In genomic region chr1:191312513-191312941, GRCm38 (mm10) we compare ENCODE assay signal across 8 mouse cellular contexts. TPM values are rescaled to one million over a fixed set of nuclear protein-coding genes. Genes with fewer than 3 reads are reported as not detected.
A peak's percentile ranks its signal among the peaks of the same experiment; 100 is the strongest.
DNase-seq lines count a peak whose midpoint lies in the region; ATAC-seq and TF ChIP-seq lines count a peak whose summit lies in the region.

No protein-coding gene starts in this region.

- peak overlapping the region; percentile 42 for H3K9ac ChIP-seq in embryonic facial prominence, embryonic 12.5 days
- H3K9ac ChIP-seq in limb, embryonic 14.5 days (ENCODE audit: low read depth, low read length, severe bottlenecking), result peak overlapping the region; percentile 67
- H3K9ac ChIP-seq in midbrain, embryonic 16.5 days (ENCODE audit: low read depth, low read length), result peak overlapping the region; percentile 39; the same call in 1 of the 2 replicates

- 0 out of 2 replicates have a peak, but pooled peaks cover 5% of the 10 kb centered on the region for H3K4me1 ChIP-seq in embryonic facial prominence, embryonic 12.5 days
- peaks cover 3% of the 10 kb centered on the region; the same call in 1 of the 2 replicates for H3K4me1 ChIP-seq in kidney, adult 2 months (ENCODE audit: control insufficient read depth, insufficient read depth, low read length)
- peaks cover 10% of the 10 kb centered on the region for H3K4me1 ChIP-seq in limb, embryonic 14.5 days (ENCODE audit: control insufficient read depth, insufficient read depth, low read length)
- peaks cover 8% of the 10 kb centered on the region; the same call in 1 of the 2 replicates for H3K4me1 ChIP-seq in midbrain, embryonic 16.5 days (ENCODE audit: control insufficient read depth, insufficient read depth, low read length)
- 0 out of 2 replicates have a peak, but pooled peaks cover 2% of the 10 kb centered on the region for H3K4me1 ChIP-seq in spleen, adult 2 months (ENCODE audit: control insufficient read depth, insufficient read depth, insufficient read length)

- H3K4me2 ChIP-seq in embryonic facial prominence, embryonic 12.5 days (replicated peaks), result peak overlapping the region; percentile 49
- peak overlapping the region; percentile 61 for H3K4me2 ChIP-seq in limb, embryonic 14.5 days (replicated peaks; ENCODE audit: low read depth, low read length, severe bottlenecking)
- H3K4me2 ChIP-seq in midbrain, embryonic 16.5 days (ENCODE audit: low read length), result peak overlapping the region; percentile 53

- TF ChIP-seq CTCF in kidney, adult 2 months (conservative IDR thresholded peaks at IDR 0.05; ENCODE audit: insufficient read depth, insufficient read length, low read depth, low read length), result peak; percentile 85
- TF ChIP-seq CTCF in spleen, adult 2 months (IDR thresholded peaks at IDR 0.05; ENCODE audit: extremely low read depth, insufficient read depth, insufficient read length, insufficient replicate concordance), result peak; percentile 92

- peak overlapping the region; percentile 59 for H3K4me3 ChIP-seq in embryonic facial prominence, embryonic 12.5 days
- H3K4me3 ChIP-seq in kidney, adult 2 months (ENCODE audit: insufficient read depth, low read depth, low read length), result peak overlapping the region; percentile 67
- peak overlapping the region; percentile 59 for H3K4me3 ChIP-seq in limb, embryonic 14.5 days (replicated peaks; ENCODE audit: low read length)
- peak overlapping the region; percentile 39 for H3K4me3 ChIP-seq in midbrain, embryonic 16.5 days (ENCODE audit: low read depth, low read length)
- peak overlapping the region; percentile 90 for H3K4me3 ChIP-seq in spleen, adult 2 months (ENCODE audit: extremely low read depth, insufficient read depth, insufficient read length)

- H3K36me3 ChIP-seq in embryonic facial prominence, embryonic 12.5 days, result peaks cover 4% of the 10 kb centered on the region; the same call in 1 of the 2 replicates
- H3K36me3 ChIP-seq in kidney, adult 2 months (ENCODE audit: control insufficient read depth, insufficient read depth, low read length), result no peaks in the 10 kb centered on the region
- peaks cover 2% of the 10 kb centered on the region; the same call in 1 of the 2 replicates for H3K36me3 ChIP-seq in limb, embryonic 14.5 days (ENCODE audit: control insufficient read depth, insufficient read depth, low read length)
- peaks cover 5% of the 10 kb centered on the region; the same call in 1 of the 2 replicates for H3K36me3 ChIP-seq in midbrain, embryonic 16.5 days (ENCODE audit: control insufficient read depth, insufficient read depth, low read length)
- no peaks in the 10 kb centered on the region for H3K36me3 ChIP-seq in spleen, adult 2 months (ENCODE audit: control insufficient read depth, insufficient read depth, low read length)

- ATAC-seq in embryonic facial prominence, embryonic 12.5 days (ENCODE audit: insufficient number of reproducible peaks, insufficient read depth, low FRiP score, low TSS enrichment), result peak; percentile 85
- ATAC-seq in limb, embryonic 14.5 days (ENCODE audit: low FRiP score, low read depth), result peak; percentile 87
- peak; percentile 75 for ATAC-seq in midbrain, embryonic 16.5 days

- peak; percentile 88 for DNase-seq in layer of hippocampus, adult 11-12 months (ENCODE audit: low spot score)
- DNase-seq in layer of hippocampus, adult 9-10 months (ENCODE audit: low spot score), result no peak
- DNase-seq in heart, adult 18-20 months, result peak; percentile 92 to 95
- peak; percentile 93 for DNase-seq in kidney, adult 2 months
- peak; percentile 82 for DNase-seq in limb, embryonic 14.5 days (ENCODE audit: low spot score)
- DNase-seq in spleen, adult 2 months (ENCODE audit: low read depth in 1 of 2, low spot score in 2 of 2), result peak; percentile 76 to 78

- TF ChIP-seq POLR2A in kidney, adult 2 months (IDR thresholded peaks at IDR 0.05; ENCODE audit: low read depth, low read length), result peak; percentile 62
- no peak for TF ChIP-seq POLR2A in limb, embryonic 14.5 days (IDR thresholded peaks at IDR 0.05; ENCODE audit: borderline replicate concordance, extremely low read depth, insufficient read depth, insufficient read length)
- peak; percentile 46 for TF ChIP-seq POLR2A in spleen, adult 2 months (IDR thresholded peaks at IDR 0.05; ENCODE audit: low read depth, low read length)

- no peaks in the 10 kb centered on the region for H3K9me3 ChIP-seq in embryonic facial prominence, embryonic 12.5 days
- H3K9me3 ChIP-seq in limb, embryonic 14.5 days (ENCODE audit: control insufficient read depth, low read length), result no peaks in the 10 kb centered on the region
- H3K9me3 ChIP-seq in midbrain, embryonic 16.5 days (replicated peaks; ENCODE audit: control insufficient read depth, low read length, poor library complexity, severe bottlenecking), result no peaks in the 10 kb centered on the region

- no peaks in the 10 kb centered on the region for H3K27me3 ChIP-seq in embryonic facial prominence, embryonic 12.5 days
- H3K27me3 ChIP-seq in kidney, adult 2 months (replicated peaks; ENCODE audit: control insufficient read depth, insufficient read depth, low read length), result no peaks in the 10 kb centered on the region
- H3K27me3 ChIP-seq in limb, embryonic 14.5 days (ENCODE audit: control insufficient read depth, insufficient read depth, low read length), result no peaks in the 10 kb centered on the region
- no peaks in the 10 kb centered on the region for H3K27me3 ChIP-seq in midbrain, embryonic 16.5 days (ENCODE audit: control insufficient read depth, insufficient read depth, low read depth, low read length)
- no peaks in the 10 kb centered on the region for H3K27me3 ChIP-seq in spleen, adult 2 months (ENCODE audit: control insufficient read depth, insufficient read depth, low read length)

- no peak overlapping the region for H3K27ac ChIP-seq in embryonic facial prominence, embryonic 12.5 days
- H3K27ac ChIP-seq in kidney, adult 2 months (ENCODE audit: insufficient read depth, low read depth, low read length), result peak overlapping the region; percentile 63
- H3K27ac ChIP-seq in limb, embryonic 14.5 days (replicated peaks; ENCODE audit: low read depth, low read length), result peak overlapping the region; percentile 33; the same call in 1 of the 2 replicates
- no peak overlapping the region for H3K27ac ChIP-seq in midbrain, embryonic 16.5 days (ENCODE audit: low read length)
- peak overlapping the region; percentile 83 for H3K27ac ChIP-seq in spleen, adult 2 months (ENCODE audit: insufficient read depth, low read length)

- 2% methylated on average over 14 of the region's 14 CpGs for WGBS in embryonic facial prominence, embryonic 12.5 days
- 0% methylated on average over 14 of the region's 14 CpGs for WGBS in kidney, adult 2 months
- WGBS in limb, embryonic 14.5 days, result 1% methylated on average over 14 of the region's 14 CpGs
- 2% methylated on average over 14 of the region's 14 CpGs for WGBS in midbrain, embryonic 16.5 days
- WGBS in spleen, adult 2 months, result under 1% methylated on average over 14 of the region's 14 CpGs

RNA-seq across cellular contexts. Expression of gene Nenf, which starts 5.5 kb away (rescaled TPM):
- 92.8 and 95.3 TPM in 2 replicates for polyA plus RNA-seq in embryonic facial prominence, embryonic 12.5 days (2016; fragmentation: Nextera tagmentation; extraction: Ambion mirVana)
- total RNA-seq in heart, adult 18-20 months (2021), result 100 to 1,000 TPM; 101 to 108 TPM
- polyA plus RNA-seq in kidney, adult 2 months (2012; rRNA removed), result 146 and 165 TPM in 2 replicates
- polyA plus RNA-seq in limb, embryonic 14.5 days (2012; rRNA removed), result 144 and 150 TPM in 2 replicates
- 149 and 152 TPM in 2 replicates for polyA plus RNA-seq in limb, embryonic 14.5 days (2014; fragmentation: Nextera tagmentation; extraction: Ambion mirVana)
- polyA plus RNA-seq in midbrain, embryonic 16.5 days (2015; fragmentation: Nextera tagmentation; extraction: Ambion mirVana), result 121 and 139 TPM in 2 replicates
- polyA plus RNA-seq in spleen, adult 2 months (2012; rRNA removed), result 51.4 and 59.6 TPM in 2 replicates

RNA-seq across cellular contexts. Expression of gene Tmem206, which starts 13.2 kb away (rescaled TPM):
- polyA plus RNA-seq in embryonic facial prominence, embryonic 12.5 days (2016; fragmentation: Nextera tagmentation; extraction: Ambion mirVana), result 24.9 and 25.5 TPM in 2 replicates
- 1 to 10 TPM; 3.1 to 4.0 TPM for total RNA-seq in heart, adult 18-20 months (2021)
- 22.1 and 22.2 TPM in 2 replicates for polyA plus RNA-seq in kidney, adult 2 months (2012; rRNA removed)
- polyA plus RNA-seq in limb, embryonic 14.5 days (2012; rRNA removed), result 14.5 and 15.1 TPM in 2 replicates
- 16.7 and 21.3 TPM in 2 replicates for polyA plus RNA-seq in limb, embryonic 14.5 days (2014; fragmentation: Nextera tagmentation; extraction: Ambion mirVana)
- polyA plus RNA-seq in midbrain, embryonic 16.5 days (2015; fragmentation: Nextera tagmentation; extraction: Ambion mirVana), result 41.0 and 43.0 TPM in 2 replicates
- 12.4 and 14.9 TPM in 2 replicates for polyA plus RNA-seq in spleen, adult 2 months (2012; rRNA removed)

Comparison
In these comparisons a context has a peak if more than half of its experiments do, and no peak if none do; other contexts are left out.
1. H3K27ac ChIP-seq: peak in kidney, adult 2 months (single experiment), limb, embryonic 14.5 days (single experiment) and spleen, adult 2 months (single experiment); none in embryonic facial prominence, embryonic 12.5 days (single experiment) and midbrain, embryonic 16.5 days (single experiment).
2. H3K4me3 ChIP-seq: peak in every context shown above with its lines; median percentile 90 in spleen, adult 2 months; 67 in kidney, adult 2 months; 59 in embryonic facial prominence, embryonic 12.5 days; 59 in limb, embryonic 14.5 days; 39 in midbrain, embryonic 16.5 days.
3. Peak in every context shown above with its lines, with median percentiles within 50 percentile points of each other: ATAC-seq, H3K4me2 ChIP-seq and H3K9ac ChIP-seq.